Mouse (Mus musculus): ENCODE data around the gene Gm6205. TPM values are rescaled to one million over a fixed set of nuclear protein-coding genes. Genes with fewer than 3 reads are reported as not detected.
"Not testable (repeated sequence)": the region's sequence is repeated elsewhere in the genome, so short reads cannot be mapped to it uniquely, and the experiment has no call there.

Gene Gm6205
- polyA plus RNA-seq (2012): not detected in 2 replicates

- H3K36me3 ChIP-seq (ENCODE audit: control insufficient read depth); H3K4me3 ChIP-seq (replicated peaks); H3K27me3 ChIP-seq (ENCODE audit: control insufficient read depth); H3K9me3 ChIP-seq (ENCODE audit: control insufficient read depth, low read length); H3K4me1 ChIP-seq (ENCODE audit: control insufficient read depth): not testable (repeated sequence)
Measured at GRCm38 (mm10) chr5:94648082-94648481, at the start of gene Gm6205. Gene Gm6205, plus strand, starts transcription at chr5:94648382.

- not testable (repeated sequence) for H3K4me3 ChIP-seq (replicated peaks); H3K27me3 ChIP-seq (ENCODE audit: control insufficient read depth)
Measured at GRCm38 (mm10) chr5:94616242-94616641, 31.9 kb upstream of the Gm6205 start, which contains the start of gene Gm3147. Gene Gm3147, minus strand, starts transcription at chr5:94616342.

GRCm38 (mm10) chr5:94623679-94624078 lies 24.5 kb upstream of the Gm6205 start, which contains the start of gene Gm6509:
Gene Gm6509, plus strand, starts transcription at chr5:94623979.
- not testable (repeated sequence) for H3K36me3 ChIP-seq (ENCODE audit: control insufficient read depth); H3K4me3 ChIP-seq (replicated peaks); H3K4me1 ChIP-seq (ENCODE audit: control insufficient read depth); H3K27me3 ChIP-seq (ENCODE audit: control insufficient read depth); H3K9me3 ChIP-seq (ENCODE audit: control insufficient read depth, low read length)

More at GRCm38 (mm10) chr5:94616242-94616641, 31.9 kb upstream of the Gm6205 start, which contains the start of gene Gm3147:
- not testable (repeated sequence) for H3K36me3 ChIP-seq (ENCODE audit: control insufficient read depth); H3K4me1 ChIP-seq (ENCODE audit: control insufficient read depth); H3K9me3 ChIP-seq (ENCODE audit: control insufficient read depth, low read length)

Other genes with a start within 250 kb of the Gm6205 start
- gene Gm7682, start 202.6 kb upstream of the Gm6205 start, polyA plus RNA-seq (2012): not detected in 2 replicates
- not detected in 2 replicates for gene Gm3139, start 122.1 kb upstream of the Gm6205 start, polyA plus RNA-seq (2012)
- not detected in 2 replicates for gene Gm3147, start 32.0 kb upstream of the Gm6205 start, polyA plus RNA-seq (2012)
- not detected in 2 replicates for gene Gm6509, start 24.4 kb upstream of the Gm6205 start, polyA plus RNA-seq (2012)
- gene Gm3183, start 217.1 kb downstream of the Gm6205 start, polyA plus RNA-seq (2012): not detected in 2 replicates